Mouse (Mus musculus) erythroblast, embryonic 14.5 days (primary cell): ENCODE measurements around the gene Hist1h2bh.
"Not testable (repeated sequence)": the region's sequence is repeated elsewhere in the genome, so short reads cannot be mapped to it uniquely, and the experiment has no call there.

ENCODE experiments used
- GATA1 ChIP-seq: IDR thresholded peaks from 2 replicates; pipeline ENCODE4 v1.6.1; 2012; ENCODE audit warnings: low read length, inconsistent platforms, mixed read lengths
- TAL1 ChIP-seq: IDR thresholded peaks from 3 replicates; pipeline ENCODE4 v1.6.1; 2012; ENCODE audit warnings: low read length, inconsistent platforms, mixed read lengths

DNA sequence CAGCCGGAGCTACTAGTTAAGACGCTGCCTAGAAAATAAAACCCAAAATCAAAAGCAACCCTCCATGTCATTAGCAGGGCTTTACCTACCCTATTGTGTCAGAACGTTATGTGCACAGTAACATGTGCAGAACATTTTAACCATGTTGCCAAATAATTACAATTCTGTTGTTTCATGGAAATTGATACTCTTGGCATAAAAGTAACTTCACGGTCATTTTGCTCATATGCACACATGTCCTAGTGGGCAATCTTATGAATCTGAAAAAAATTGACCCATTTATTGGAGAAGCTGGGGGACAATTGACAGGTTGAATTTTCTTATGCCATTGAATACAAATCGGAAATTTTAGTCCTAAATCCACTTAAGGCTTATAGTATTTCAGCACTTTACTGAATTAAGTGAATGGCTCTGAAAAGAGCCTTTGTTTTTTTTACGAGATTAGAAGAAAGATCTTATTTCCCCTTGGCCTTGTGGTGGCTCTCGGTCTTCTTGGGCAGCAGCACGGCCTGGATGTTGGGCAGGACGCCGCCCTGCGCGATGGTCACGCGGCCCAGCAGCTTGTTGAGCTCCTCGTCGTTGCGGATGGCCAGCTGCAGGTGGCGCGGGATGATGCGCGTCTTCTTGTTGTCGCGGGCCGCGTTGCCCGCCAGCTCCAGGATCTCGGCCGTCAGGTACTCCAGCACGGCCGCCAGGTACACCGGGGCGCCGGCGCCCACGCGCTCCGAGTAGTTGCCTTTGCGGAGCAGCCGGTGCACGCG is 27.2 kb upstream of the Hist1h2bh start:
- TF ChIP-seq GATA1, TAL1: not testable (repeated sequence)
